Mouse (Mus musculus): ENCODE measurements at regions not wholly inside any gene's neighbourhood (a gene's known extent, or its start where the extent isn't known, plus 50 kb on each side); places are given as distances from the start of the nearest gene placed in this dataset.

- no peak for DNase-seq (ENCODE audit: low read depth, low spot score)
Measured at GRCm38 (mm10) chr13:11490766-11491165, 616.0 kb downstream of the Ryr2 start.

GRCm38 (mm10) chr13:11483142-11483541 lies 623.6 kb downstream of the Ryr2 start:
- DNase-seq (ENCODE audit: low read depth, low spot score): peak; percentile 79

GRCm38 (mm10) chr13:11482701-11483100 lies 624.0 kb downstream of the Ryr2 start:
- no peak for DNase-seq (ENCODE audit: low read depth, low spot score)

- DNase-seq (ENCODE audit: low read depth, low spot score): no peak
Measured at GRCm38 (mm10) chr13:11460251-11460650, 646.5 kb downstream of the Ryr2 start.

GRCm38 (mm10) chr13:11455113-11455512 lies 651.6 kb downstream of the Ryr2 start:
- DNase-seq (ENCODE audit: low read depth, low spot score): no peak

GRCm38 (mm10) chr13:11452448-11452847 lies 654.3 kb downstream of the Ryr2 start:
- no peak for DNase-seq (ENCODE audit: low read depth, low spot score)

- peak; percentile 82 for DNase-seq (ENCODE audit: low read depth, low spot score)
Measured at GRCm38 (mm10) chr13:11432465-11433339, 674.0 kb downstream of the Ryr2 start.

- DNase-seq (ENCODE audit: low read depth, low spot score): no peak
Measured at GRCm38 (mm10) chr13:11426820-11427219, 679.9 kb downstream of the Ryr2 start.

GRCm38 (mm10) chr13:11392027-11392426 lies 714.7 kb downstream of the Ryr2 start:
- DNase-seq (ENCODE audit: low read depth, low spot score): no peak

- DNase-seq (ENCODE audit: low read depth, low spot score): no peak
Measured at GRCm38 (mm10) chr13:11375452-11375851, 731.3 kb downstream of the Ryr2 start.

- no peak for DNase-seq (ENCODE audit: low read depth, low spot score)
Measured at GRCm38 (mm10) chr13:11369456-11369855, 737.3 kb downstream of the Ryr2 start.

GRCm38 (mm10) chr13:11362872-11363271 lies 743.9 kb downstream of the Ryr2 start:
- DNase-seq (ENCODE audit: low read depth, low spot score): no peak

- no peak for DNase-seq (ENCODE audit: low read depth, low spot score)
Measured at GRCm38 (mm10) chr13:11348502-11348849, 758.3 kb downstream of the Ryr2 start.

- DNase-seq (ENCODE audit: low read depth, low spot score): no peak
Measured at GRCm38 (mm10) chr13:11347787-11348501, 758.8 kb downstream of the Ryr2 start.

- no peak for DNase-seq (ENCODE audit: low read depth, low spot score)
Measured at GRCm38 (mm10) chr13:11344500-11344899, 762.2 kb downstream of the Ryr2 start.

GRCm38 (mm10) chr13:11338297-11338616 lies 768.5 kb downstream of the Ryr2 start:
- peak; percentile 82 for DNase-seq (ENCODE audit: low read depth, low spot score)

- no peak for DNase-seq (ENCODE audit: low read depth, low spot score)
Measured at GRCm38 (mm10) chr13:11337610-11338296, 769.0 kb downstream of the Ryr2 start.

GRCm38 (mm10) chr13:11336958-11337357 lies 769.8 kb downstream of the Ryr2 start:
- DNase-seq (ENCODE audit: low read depth, low spot score): no peak

- DNase-seq (ENCODE audit: low read depth, low spot score): peak; percentile 38
Measured at GRCm38 (mm10) chr13:11331991-11332390, 774.8 kb downstream of the Ryr2 start.

GRCm38 (mm10) chr13:11308716-11309115 lies 798.0 kb downstream of the Ryr2 start:
- DNase-seq (ENCODE audit: low read depth, low spot score): peak; percentile 36

GRCm38 (mm10) chr13:11295493-11295892 lies 811.3 kb downstream of the Ryr2 start:
- DNase-seq (ENCODE audit: low read depth, low spot score): no peak

GRCm38 (mm10) chr13:11294689-11295088 lies 812.1 kb downstream of the Ryr2 start:
- peak; percentile 89 for DNase-seq (ENCODE audit: low read depth, low spot score)
